ENCODE assay signal across 8 mouse cellular contexts in the genomic region with DNA sequence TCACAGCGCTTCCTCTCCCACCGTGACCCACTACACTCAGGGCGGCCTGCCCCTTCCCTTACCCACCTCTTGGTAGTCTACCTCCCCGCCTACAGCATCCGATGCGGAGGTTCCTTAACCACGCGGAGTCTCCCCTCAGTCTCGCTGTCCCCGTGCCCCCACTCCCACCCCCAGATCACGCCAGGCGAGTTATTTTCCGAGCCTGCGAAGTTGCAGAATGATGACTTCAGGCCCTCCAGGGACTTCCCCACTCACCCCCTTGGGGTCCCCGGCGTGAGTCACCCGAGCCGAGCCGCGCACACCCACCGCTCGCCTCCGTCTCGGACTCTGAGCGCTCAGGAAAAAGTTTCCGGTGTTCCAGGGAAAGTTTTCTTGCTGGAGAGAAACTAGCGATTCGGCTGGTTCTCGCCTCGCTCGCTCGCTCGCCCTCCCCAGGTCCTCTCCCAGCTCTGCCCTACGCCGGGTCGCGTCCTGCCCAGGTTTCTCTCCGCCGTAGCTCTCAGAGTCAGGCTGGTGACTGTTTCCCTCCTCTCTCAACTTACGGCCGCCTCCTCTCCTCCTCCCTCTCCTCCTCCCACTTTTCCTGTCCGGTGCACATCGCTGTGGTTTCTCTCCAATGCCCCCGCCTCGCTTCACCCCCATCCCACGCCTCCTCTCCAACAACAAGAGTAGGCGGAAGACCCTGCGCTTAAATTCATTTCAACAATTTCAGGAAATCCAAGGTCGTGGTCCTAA.
A peak's percentile ranks its signal among the peaks of the same experiment; 100 is the strongest.
DNase-seq lines count a peak whose midpoint lies in the region; ATAC-seq and TF ChIP-seq lines count a peak whose summit lies in the region.

No protein-coding gene starts in this region.

- ATAC-seq in lung, postnatal 0 days = peak; percentile 59

- DNase-seq in gastrocnemius, postnatal 14 days = peak; percentile 27
- DNase-seq in gastrocnemius, postnatal 36 days = no peak
- peak; percentile 26 for DNase-seq in c-Kit-positive CD71-negative TER-119-negative erythroid progenitor cells, embryonic 14.5 days (ENCODE audit: low read depth)
- DNase-seq in heart, embryonic 10.5 days (ENCODE audit: low spot score) = peak; percentile 83
- peak; percentile 42 to 51 for DNase-seq in kidney, adult 8-10 months
- peak; percentile 73 for DNase-seq in lung, postnatal 0 days (ENCODE audit: low spot score)
- DNase-seq in ovary, adult 18-20 months (ENCODE audit: low spot score) = peak; percentile 26
- no peak for DNase-seq in frontal cortex, adult 2 months (ENCODE audit: extremely low spot score in 1 of 2, low spot score in 1 of 2)

- H3K27ac ChIP-seq in heart, embryonic 10.5 days = peak overlapping the region; percentile 89
- H3K27ac ChIP-seq in lung, postnatal 0 days (ENCODE audit: low read length) = peak overlapping the region; percentile 71

- no peak for TF ChIP-seq CTCF in lung, postnatal 0 days (IDR thresholded peaks at IDR 0.05)

- peak overlapping the region; percentile 77 for H3K4me3 ChIP-seq in heart, embryonic 10.5 days
- peak overlapping the region; percentile 65 for H3K4me3 ChIP-seq in lung, postnatal 0 days (ENCODE audit: low read depth, low read length)

- peaks cover 19% of the 10 kb centered on the region; the same call in 1 of the 2 replicates for H3K4me1 ChIP-seq in heart, embryonic 10.5 days
- peaks cover 15% of the 10 kb centered on the region for H3K4me1 ChIP-seq in lung, postnatal 0 days (ENCODE audit: insufficient read depth, low read depth, low read length)

- no peaks in the 10 kb centered on the region for H3K36me3 ChIP-seq in heart, embryonic 10.5 days
- no peaks in the 10 kb centered on the region for H3K36me3 ChIP-seq in lung, postnatal 0 days (ENCODE audit: insufficient read depth, low read length)

- no peaks in the 10 kb centered on the region for H3K27me3 ChIP-seq in heart, embryonic 10.5 days (ENCODE audit: insufficient read depth, poor library complexity, severe bottlenecking)
- no peaks in the 10 kb centered on the region for H3K27me3 ChIP-seq in lung, postnatal 0 days (replicated peaks; ENCODE audit: insufficient read depth, low read length)

- H3K9ac ChIP-seq in lung, postnatal 0 days (replicated peaks; ENCODE audit: low read depth) = peak overlapping the region; percentile 50

- no peak for TF ChIP-seq EP300 in lung, postnatal 0 days (IDR thresholded peaks at IDR 0.05)

- H3K9me3 ChIP-seq in heart, embryonic 10.5 days = no peaks in the 10 kb centered on the region
- H3K9me3 ChIP-seq in lung, postnatal 0 days (ENCODE audit: low read length) = no peaks in the 10 kb centered on the region

- under 1% methylated on average over 49 of the region's 49 CpGs for WGBS in heart, embryonic 10.5 days
- WGBS in lung, postnatal 0 days = under 1% methylated on average over 49 of the region's 49 CpGs

- H3K4me2 ChIP-seq in lung, postnatal 0 days (replicated peaks; ENCODE audit: low read depth, low read length) = peak overlapping the region; percentile 95

- intact Hi-C loops in gastrocnemius, postnatal 14 days (cut with DNase I; ENCODE audit: low total_unique reads) = no loop called here
- intact Hi-C loops in gastrocnemius, postnatal 36 days (cut with DNase I) = loop anchor here (5.0 kb wide), 1 partner anchor 80 kb away; no protein-coding TSS in a partner anchor

Comparison
In these comparisons a context has a peak if more than half of its experiments do, and no peak if none do; other contexts are left out.
1. DNase-seq: peak in gastrocnemius, postnatal 14 days (single experiment), c-Kit-positive CD71-negative TER-119-negative erythroid progenitor cells, embryonic 14.5 days (single experiment), heart, embryonic 10.5 days (single experiment), kidney, adult 8-10 months (2 of 2), lung, postnatal 0 days (single experiment) and ovary, adult 18-20 months (single experiment); none in gastrocnemius, postnatal 36 days (0 of 2) and frontal cortex, adult 2 months (0 of 2).